Mouse (Mus musculus) liver (tissue): ENCODE results near the gene Cyp2t4.

ENCODE experiments used
- DNase-seq: peaks from one replicate; pipeline ENCODE4 v3.0.0-alpha.2; 2020; ENCODE audit warnings: mixed read lengths

The Cyp2t4 gene

DNA sequence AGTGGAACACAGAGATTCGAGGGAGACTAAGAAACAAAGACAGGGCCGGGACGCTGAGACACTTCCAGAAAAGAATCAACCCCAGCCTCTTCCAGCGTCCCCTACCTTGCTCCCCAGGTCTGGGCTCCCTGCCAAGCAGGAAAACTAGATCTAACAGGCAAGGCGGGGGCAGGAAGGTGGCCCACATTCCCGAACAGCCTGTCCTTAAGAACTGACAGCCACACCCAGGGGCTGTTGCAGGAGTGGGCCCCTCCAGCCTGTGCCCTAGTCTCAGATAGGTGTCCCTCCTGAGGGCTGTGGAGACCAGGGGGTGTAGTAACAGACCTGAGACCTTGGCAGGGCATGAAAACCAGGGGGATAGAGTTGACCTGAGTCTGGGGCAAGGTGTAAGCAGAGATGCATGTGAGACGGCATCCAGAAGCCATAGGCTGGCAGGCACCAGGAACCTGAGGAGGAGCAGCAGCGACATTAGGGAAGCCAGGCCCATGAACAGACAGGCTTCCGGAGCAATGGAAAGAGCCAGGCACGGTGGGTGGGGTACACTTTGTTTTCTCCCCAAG is at the start of gene Cyp2t4:
Gene Cyp2t4 (plus strand): TSS at position 510 of the 560 bp plus-strand sequence.
- no peak for DNase-seq

DNA sequence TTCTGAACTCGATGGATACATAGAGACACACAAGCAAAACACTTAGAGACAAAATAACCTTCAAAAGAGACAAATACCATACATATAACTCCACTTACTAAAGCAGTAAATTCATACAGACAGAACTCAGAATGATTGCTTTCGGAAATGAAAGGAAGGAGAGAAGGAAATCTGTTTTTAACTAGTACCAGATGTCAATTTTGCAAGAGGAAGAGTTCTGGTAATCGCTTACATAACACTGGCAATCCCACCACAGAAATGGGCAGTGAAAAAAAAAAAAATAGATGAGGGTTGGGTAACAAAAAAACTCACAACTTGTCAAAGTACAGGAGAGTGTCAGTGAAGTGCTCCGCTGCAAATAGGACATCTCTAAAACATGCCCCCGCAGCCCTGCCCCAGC is 48.6 kb upstream of the Cyp2t4 start:
- no peak for DNase-seq

DNA sequence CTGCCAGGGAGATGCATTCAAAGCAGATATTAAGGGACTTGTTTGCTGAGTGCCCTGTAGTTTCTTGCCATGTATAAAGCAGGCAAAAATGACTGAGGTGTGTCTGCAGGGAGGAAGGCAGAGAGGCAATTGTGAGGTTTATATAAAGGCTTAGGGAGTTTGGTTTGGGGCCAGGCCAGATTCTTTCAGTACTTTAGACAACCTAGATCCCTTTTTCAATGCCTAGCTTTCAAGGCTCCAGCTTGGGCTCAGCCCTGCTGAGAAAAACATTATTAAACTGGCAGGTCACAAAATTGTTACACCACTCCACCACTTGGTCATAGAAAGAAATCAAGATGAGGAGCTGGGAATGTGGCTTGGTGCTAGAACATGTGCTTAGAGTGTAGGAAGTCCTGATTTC is 43.2 kb upstream of the Cyp2t4 start:
- no peak for DNase-seq

DNA sequence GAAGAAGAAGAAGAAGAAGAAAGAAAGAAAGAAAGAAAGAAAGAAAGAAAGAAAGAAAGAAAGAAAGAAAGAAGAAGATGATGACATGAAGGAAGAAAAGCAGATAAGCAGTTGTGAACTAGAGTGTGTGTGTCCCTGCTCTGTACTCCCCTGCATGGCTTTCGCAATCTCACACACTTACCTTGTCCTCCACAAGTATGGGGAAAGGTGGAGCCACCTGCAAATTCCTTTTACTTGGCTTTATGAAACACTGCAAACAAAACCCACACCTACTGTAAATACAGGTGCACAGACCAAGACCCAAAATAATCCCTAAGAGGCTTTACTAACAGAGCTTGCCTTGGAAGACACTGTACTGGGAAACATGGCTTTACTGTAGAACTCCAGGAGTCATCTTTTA is 42.5 kb upstream of the Cyp2t4 start:
- no peak for DNase-seq

DNA sequence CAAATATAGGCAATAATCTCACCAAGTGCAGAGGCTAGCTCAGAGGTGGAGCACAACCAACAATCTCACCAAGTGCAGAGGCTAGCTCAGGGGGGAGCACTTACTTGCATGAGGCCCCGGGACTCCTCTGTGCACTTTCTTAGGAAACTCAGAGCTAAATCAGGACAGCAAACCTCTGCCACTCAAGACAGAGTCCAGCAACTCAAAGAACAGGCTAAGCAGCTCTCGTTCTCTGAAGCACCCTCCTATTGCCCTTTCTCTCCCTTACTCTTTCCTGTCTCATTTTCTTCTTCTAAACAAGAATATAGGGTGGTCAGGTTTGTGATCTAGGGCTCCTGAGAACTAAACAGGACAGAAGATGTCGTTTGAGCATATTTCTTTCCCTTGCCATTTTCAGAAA is 41.5 kb upstream of the Cyp2t4 start:
- DNase-seq, result no peak

DNA sequence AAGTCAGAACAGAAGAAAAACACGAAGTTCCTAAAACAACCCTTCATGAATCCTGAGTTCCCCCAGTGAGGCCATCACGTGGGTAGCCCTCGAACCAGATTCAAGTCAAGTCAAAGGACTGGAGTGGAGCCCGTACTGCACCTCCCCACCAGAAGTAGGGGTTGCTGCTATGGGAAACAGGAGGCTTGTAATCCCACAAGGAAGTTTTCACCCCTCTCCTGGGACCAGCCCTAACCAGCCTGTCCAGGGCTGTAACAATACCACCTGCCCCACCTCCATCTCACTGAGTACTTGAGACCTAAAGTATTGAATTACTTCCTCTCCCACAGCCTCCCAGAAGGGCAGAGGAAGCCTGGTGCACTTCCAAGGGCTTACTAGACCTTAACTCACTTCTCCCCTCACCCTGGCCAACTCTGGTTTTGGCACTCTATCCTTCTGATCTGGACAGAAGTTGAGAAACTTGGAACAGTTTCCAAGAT is 35.4 kb upstream of the Cyp2t4 start:
- no peak for DNase-seq

DNA sequence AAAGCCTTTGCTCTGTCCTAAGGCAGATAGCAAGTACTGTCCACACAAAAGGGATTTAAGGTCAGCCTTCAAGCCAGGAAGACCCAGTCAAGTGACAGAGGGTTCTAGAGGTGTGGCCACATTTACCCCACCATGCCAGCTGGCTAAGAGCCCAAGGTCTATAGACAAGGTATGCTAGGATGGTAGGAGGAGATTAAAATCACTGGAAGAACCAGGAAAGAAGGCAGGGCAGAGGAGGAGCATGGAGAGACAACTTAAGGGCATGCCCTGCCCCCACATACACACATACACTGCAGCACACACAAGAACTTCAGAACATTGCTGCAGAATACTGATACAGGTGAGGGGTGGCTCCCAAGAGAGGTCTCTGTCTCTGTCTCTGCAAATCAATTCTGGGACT is 33.8 kb upstream of the Cyp2t4 start, which contains the start of gene Cyp2f2:
Gene Cyp2f2 (plus strand): TSS at position 234 of the 400 bp plus-strand sequence.
- DNase-seq, result no peak

DNA sequence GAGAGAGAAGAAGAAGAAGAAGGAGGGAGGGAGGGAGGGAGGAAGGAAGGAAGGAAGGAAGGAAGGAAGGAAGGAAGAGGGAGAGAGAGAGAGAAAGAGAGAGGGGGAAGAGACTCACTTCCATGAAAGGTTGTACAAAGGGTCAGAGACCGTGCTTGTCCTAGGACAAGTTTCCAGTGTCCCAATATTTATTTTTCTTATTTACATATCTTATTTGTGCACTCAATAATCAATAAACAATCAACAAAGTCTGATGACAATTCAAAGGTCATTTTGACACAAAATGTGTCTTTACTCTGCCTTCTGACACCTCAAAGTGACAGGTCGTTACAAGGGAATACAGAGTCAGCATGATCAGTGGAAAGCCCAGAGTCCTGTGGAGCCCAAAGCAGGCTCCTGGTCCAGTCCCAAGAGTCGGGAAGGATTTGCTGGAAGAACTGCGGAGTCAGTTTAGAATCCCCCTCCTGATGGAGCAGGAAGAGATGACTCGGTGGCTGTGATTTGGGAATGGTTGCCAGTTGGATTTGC is 29.1 kb upstream of the Cyp2t4 start:
- DNase-seq, result no peak

DNA sequence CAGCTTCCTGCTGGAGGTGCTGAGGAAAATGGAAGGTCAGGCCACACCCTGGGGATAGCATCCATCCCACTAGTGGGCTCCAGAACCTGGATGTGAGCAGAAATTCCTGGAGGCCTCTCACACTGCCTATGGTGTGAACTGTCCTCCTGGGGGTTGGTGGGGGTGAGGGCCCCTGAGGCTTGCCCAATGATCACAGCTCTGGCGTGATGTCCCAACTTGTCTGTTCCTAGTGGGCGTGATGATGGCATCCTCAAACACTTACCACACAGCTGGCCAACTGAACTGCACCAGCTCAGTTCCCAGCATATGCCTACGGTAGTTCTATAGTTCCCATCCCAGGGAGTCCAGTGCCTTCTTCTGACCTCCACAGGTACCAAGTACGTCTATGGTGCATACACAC is 28.5 kb upstream of the Cyp2t4 start:
- DNase-seq, result no peak

DNA sequence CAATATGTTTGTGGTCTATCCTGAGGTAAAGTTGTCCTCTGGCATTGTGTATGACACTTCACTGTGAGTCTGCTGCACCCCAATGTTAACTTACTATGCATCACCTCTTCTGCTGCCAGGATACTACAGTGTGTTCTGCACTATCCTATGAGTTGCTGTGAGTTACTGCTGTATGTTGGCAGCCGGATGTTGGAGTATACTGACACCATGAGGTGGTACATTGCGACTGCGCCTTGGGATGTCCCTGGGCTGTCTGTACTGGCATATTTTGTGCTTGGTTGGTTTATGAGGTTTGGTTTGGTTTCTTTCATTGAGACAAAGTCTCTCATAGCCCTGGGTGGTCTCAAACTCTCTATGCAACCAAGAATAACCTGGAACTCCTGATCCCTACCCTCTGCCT is 25.4 kb upstream of the Cyp2t4 start:
- peak; percentile 21 for DNase-seq

DNA sequence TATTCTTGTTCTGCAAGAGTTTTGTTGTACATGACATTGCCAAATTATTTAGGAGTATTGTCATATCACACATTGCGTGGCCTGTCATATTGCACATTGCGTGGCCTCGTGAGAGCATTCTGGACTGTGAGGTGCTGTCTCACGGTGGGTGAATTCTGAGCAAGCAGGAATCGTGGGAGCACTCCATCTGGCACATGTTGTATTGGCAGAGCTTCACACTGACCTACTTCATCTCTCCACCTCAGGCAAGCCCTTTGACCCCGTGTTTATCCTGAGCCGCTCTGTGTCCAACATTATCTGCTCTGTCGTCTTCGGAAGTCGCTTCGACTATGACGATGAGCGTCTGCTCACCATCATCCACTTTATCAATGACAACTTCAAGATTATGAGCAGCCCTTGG is 24.6 kb upstream of the Cyp2t4 start:
- no peak for DNase-seq

DNA sequence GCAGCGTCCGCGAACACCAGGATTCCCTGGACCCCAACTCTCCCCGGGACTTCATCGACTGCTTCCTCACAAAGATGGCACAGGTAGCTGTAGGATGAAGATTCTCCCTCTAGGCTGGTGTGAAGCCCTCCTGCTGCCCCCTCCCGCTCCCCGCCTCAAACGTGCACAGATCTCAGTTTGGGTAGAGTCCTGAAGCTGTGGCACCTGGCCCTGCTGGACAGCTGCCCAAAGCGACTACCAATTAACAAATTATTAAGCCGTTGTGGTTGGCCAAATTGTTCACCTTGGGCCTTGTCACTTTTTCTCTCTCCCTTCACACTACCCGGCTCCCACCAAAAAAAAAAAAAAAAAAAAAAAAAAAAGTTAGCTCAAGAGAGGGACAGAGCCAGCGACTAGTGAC is 23.7 kb upstream of the Cyp2t4 start:
- DNase-seq, result no peak

DNA sequence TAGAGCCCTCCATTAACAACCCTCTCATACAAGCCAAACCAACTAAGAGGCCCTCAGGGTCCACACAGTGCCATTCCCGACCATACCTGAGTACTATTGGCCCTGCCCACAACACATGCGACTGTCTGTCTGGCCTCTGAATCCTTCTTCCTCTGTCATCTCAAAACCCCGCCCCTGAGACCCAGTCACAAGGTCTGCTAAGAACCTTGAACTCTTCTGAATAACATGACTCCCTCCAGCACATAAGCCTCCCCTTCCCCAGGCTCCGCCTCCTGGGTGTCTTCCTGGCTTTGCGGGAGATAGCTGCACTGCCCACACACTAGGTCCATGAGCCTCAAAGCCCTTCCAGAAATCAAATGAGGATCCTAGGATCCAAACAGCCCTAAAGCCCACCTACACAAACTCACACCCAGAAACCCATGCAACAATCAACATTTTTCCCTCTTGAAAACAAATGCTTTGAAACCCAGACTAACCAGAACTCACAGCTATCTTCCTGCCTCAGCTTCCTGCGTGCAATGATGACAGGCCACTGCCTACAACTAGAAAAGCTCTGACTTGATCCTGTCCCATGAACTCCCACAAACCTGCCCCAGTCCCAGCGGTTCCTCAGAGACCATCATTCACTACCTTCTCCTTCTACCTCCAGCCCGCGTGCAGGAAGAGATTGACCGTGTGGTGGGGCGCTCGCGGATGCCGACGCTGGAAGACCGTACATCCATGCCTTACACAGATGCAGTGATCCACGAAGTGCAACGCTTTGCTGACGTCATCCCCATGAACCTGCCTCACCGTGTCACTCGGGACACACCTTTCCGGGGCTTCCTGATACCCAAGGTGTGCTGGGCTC is 22.8 kb upstream of the Cyp2t4 start:
- DNase-seq, result no peak

DNA sequence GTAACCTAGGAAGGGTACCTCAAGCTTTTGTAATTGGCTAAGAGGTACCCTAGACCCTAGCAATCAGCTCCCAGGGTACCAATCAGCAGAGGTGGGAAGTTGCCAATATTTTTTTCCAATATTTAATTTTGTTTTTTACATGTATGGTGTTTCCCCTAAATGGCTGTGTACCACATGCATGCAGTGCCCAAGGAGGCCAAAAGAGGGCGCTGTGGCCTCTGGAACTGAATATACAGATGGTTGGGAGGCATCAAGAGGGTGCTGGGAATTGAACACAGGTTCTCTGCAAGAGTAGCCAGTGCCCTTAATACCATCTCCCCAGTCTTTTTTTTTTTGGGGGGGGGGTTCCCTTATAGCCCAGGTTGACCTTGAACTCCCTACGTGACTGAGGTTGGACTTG is 22.1 kb upstream of the Cyp2t4 start:
- DNase-seq, result no peak

DNA sequence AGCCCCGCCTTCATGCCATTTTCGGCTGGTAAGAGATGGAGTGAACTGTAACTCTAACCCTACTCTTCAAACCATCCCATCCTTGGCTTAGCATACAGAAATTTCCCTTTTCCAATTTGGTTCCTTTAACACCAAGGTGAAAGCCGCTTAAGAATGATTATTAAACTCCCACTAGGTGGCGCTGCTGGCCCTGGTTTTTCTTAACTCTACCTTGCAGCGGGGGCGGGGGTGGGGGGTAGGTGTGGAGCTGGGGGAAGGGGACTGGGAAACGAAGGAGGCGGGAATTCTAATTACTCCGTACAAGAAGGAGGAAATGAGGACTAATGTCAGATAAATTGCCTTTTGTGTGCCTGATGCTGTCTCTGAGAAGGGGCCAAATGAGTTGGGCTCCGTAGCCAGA is 20.9 kb upstream of the Cyp2t4 start:
- DNase-seq, result peak; percentile 48

DNA sequence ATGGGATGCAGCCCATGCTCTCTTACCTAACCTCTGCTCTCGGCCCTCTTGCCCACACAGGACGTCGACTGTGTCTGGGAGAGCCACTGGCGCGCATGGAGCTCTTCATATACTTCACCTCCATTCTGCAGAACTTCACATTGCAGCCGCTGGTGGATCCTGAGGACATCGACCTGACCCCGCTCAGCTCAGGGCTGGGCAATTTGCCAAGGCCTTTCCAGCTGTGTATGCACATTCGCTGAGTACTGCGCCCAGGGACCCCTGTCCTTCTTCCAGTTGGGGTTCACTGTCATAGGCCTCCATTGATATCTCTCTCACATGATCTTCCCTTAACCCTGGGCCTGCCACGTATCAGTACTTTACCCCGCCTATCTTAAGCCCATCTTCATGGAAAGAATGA is 20.4 kb upstream of the Cyp2t4 start:
- peak; percentile 64 for DNase-seq

DNA sequence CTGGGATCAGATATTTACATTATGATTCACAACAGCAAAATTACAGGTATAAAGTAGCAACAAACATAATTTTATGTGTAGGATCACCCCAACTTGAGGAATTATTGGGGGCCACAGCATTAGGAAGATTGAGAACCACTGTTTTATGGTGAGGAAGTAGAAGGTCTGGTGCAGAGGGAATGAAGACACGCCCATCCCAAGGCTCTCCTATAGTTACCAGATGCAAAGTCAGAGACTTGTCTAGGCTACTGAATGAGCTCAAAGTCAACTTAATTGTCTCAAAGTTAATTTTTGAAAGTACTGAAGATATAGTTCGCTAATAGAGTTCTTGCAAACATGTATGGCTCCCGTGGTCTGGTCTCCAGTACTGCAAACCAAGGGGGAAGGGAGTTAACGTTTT is 19.8 kb upstream of the Cyp2t4 start:
- no peak for DNase-seq

DNA sequence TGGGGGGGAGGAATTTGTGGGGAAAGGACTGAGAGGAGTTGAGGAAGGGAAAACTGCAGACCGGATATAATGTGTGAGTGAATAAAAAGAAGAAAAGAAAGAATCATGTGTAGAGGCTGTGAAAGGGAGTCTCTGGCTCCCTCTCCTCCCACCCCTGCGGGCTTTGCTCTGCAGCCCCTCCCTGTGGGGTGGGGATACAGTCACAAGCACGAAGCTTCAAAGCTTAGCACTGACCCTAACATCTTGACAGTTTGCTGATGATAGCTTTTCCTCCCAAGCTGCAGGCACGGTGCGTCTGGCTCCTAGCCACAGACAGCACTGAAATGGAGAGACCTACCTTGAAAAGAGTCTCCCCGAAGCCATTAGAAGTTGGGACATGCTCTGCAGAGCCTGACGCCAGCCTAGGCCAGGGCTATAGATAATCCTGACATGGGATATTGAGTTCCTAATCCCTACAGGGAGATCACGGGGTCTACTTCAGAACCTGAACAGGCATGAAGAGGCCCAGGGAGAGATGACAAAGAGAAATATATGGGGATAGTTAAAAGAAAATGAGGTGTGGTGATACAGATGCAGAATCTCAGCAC is 17.0 kb upstream of the Cyp2t4 start:
- no peak for DNase-seq

DNA sequence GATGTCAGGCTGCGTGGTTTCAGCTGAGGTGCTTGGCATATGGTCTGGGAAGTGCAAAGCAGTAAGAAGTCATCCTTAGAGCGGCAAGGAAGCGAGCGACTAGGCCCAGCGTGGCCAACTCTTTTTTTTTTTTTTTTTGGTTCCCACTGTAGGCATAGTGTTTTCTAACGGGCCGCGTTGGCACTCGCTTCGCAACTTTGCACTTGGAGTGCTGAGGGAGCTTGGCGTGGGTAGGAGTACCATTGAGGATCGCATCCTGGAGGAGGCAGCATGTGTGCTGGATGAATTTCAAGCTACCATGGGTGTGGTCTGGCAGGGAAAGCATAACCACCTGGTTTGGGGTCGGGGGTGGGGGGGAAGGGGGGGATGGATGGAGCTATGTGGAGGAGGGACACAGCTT is 2.5 kb downstream of the Cyp2t4 start:
- no peak for DNase-seq

DNA sequence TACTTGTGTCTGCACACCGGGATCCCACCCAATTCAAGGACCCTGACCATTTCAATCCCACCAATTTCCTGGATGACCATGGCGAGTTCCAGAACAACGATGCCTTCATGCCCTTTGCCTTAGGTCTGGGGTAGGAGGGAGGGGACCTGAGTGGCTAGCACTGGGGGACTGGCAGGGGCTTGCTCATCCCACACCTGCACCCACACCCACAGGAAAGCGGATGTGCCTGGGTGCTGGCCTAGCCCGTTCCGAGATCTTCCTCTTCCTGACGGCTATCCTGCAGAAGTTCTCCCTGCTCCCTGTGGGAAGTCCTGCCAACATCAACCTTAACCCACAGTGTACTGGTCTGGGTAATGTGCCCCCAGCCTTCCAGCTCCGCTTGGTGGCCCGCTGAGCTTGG is 4.7 kb downstream of the Cyp2t4 start:
- DNase-seq, result no peak

DNA sequence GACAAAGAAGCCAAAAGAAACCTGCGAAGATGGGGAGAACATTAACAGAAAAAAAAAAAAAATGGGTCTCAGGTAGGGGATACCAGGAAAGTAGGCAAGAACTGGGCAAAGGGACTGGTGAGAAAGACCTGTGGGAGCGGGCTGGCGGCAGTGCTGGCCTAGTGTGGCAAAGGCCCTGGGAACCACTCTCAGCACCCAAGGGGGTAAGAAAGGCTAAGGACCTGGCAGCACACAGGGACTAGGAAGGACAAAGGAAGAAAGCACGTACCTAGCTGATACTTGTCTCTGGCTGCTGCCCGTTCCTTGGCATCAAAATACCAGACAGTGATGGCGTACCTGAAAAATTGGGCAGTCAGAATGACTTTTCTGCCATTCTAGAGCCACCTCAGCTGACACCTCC is 5.7 kb downstream of the Cyp2t4 start:
- no peak for DNase-seq

DNA sequence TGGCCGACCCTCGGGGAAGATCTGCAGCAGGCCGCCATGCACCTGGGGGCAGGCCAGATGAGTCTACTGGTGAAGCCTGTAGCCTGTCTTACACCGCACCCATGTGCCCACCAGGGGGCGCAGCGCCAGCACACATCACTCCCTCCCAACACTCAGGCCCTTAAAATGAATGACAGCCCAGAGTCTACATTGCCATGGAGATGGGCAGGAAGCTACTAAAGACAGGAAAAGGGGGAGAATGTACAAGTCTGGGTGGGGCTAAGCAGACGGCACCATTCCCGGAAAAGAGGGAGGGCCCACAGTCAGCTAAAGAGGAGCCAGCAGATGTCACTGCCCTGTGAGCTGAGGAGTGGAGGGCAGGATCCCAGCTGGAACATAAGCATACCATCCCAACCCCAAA is 6.4 kb downstream of the Cyp2t4 start:
- peak; percentile 85 for DNase-seq

DNA sequence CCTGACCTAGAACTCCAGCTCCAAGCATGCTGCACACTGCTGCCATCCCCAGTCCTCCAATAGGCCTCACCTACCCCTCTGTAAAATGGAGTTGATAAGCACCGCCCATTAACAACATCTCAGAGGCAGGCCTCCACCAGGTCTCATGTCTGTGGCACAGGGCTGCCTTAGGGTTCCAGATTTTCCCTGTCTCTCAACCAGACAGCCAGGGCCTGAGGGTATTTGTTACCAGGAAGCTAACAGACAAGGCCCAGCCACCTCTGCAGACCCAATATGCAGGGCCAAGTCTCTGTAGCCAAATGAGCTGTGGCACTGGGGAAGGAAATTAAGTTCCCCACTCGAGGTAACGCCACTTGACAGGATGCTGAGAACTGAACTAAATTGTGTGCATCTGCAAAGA is 7.4 kb downstream of the Cyp2t4 start:
- no peak for DNase-seq

DNA sequence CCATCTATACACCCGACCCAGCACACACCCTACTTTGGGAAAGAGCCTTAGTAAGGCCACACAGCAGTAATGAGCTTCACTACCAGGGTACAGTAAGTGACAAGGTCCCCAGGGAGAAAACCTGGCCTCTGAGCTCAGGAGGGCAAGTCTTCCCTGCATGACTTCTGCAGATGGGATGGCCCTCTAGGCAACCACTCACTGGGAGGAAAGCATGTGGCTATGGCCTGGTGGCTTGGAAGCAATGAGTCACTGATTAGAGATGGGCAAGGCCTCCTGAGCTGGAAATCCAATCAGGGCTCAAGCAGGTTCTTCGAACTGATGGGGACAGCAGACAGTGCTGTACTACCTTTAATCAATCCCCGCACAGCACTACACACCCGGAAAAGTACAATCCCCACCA is 8.2 kb downstream of the Cyp2t4 start:
- DNase-seq, result no peak
